Mouse (Mus musculus) embryonic fibroblast, embryonic 13.5 days (primary cell): ENCODE results near the gene Adap1.

Experiments
- CTCF ChIP-seq: IDR thresholded peaks from 2 replicates; pipeline ENCODE4 v1.5.1; 2011; ENCODE audit warnings: mild to moderate bottlenecking, control low read depth, low read length, moderate library complexity, borderline replicate concordance; ENCODE audit not compliant: insufficient read depth
- POLR2A ChIP-seq: IDR thresholded peaks from 2 replicates; pipeline ENCODE4 v1.6.1; 2011; ENCODE audit warnings: low read depth, mild to moderate bottlenecking, control low read depth, low read length, moderate library complexity

DNA sequence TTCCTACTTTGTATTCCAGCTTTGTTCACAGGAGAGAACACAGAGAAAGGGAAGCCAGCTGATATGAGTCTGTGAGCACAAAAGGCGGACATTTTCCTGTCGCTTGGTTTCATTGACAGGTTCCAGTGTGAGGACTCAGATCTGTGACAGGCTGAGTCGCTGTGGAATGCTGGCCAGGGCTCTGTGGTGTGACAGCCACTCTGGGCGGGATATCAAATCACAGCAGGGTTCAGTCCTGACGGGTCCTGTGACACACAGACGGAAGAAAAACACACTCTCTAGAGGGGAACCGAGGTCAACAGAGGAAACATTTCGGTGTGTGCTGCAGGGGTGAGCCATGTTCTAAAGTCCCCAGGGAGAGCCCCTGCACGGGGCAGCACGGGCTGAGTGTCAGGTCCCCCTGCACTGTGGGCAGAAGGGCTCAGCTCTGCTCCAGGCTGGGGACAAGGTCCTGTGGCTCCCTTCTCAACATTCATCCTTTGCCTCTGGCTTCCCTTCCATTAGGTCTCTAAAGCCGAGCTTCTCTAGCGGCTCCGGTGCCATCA, 12.5 kb upstream of the Adap1 start:
- TF ChIP-seq CTCF (no peak), POLR2A (no peak)
